Mouse (Mus musculus) embryonic stem cell, embryonic (primary cell): Measurements from ENCODE around the gene Ephb1.

Experiments used
- CTCF ChIA-PET, 4 experiments: fragments of 300-600 bp in 2 of 4; fragments of 350-600 bp in 2 of 4; sonication (Branson Sonifier 250); formaldehyde crosslinking; loops; one replicate each; lab custom pipeline; 2022; ENCODE audit warnings: inconsistent platforms in 2 of 4; lab: Charles Lee
- POLR2A ChIA-PET, 4 experiments: fragments of 300-600 bp in 2 of 4; fragments of 350-600 bp in 2 of 4; sonication (Branson Sonifier 250); formaldehyde crosslinking; loops; one replicate each; lab custom pipeline; 2022; ENCODE audit warnings: antibody characterized with exemption in 4 of 4, inconsistent platforms in 1 of 4; lab: Charles Lee

Gene Ephb1

GRCm38 (mm10) chr9:102353636-102354491 lies 629 bp downstream of the Ephb1 start:
- POLR2A ChIA-PET = interaction anchor here in 3 of 4 experiments (0.5 to 1.4 kb wide), 6 partner anchors 12 to 1102 kb away, joined by 3 to 5 read pairs (median 3); partner anchors contain the start of gene Ppp2r3a (in 1 of the 3)
- CTCF ChIA-PET = interaction anchor here (0.5 to 1.9 kb wide), 32 partner anchors 12 to 1774 kb away, joined by 3 to 17 read pairs (median 3); no protein-coding TSS in a partner anchor

- CTCF ChIA-PET = interaction anchor here in 3 of 4 experiments (0.5 to 1.9 kb wide), 4 partner anchors 121 to 737 kb away, joined by 3 to 4 read pairs (median 4); no protein-coding TSS in a partner anchor
- POLR2A ChIA-PET = interaction anchor here in 2 of 4 experiments (0.5 to 0.9 kb wide), 3 partner anchors 101 to 250 kb away, joined by 3 to 4 read pairs (median 3); no protein-coding TSS in a partner anchor
These were observed 1.3 kb downstream of the Ephb1 start for GRCm38 (mm10) chr9:102353056-102353635.

GRCm38 (mm10) chr9:102352186-102353055 lies 2.1 kb downstream of the Ephb1 start:
- CTCF ChIA-PET = no interaction called here
- POLR2A ChIA-PET = interaction anchor here in 1 of 4 experiments (0.6 to 0.9 kb wide), 2 partner anchors 189 to 249 kb away, joined by 3 read pairs; no protein-coding TSS in a partner anchor

- CTCF ChIA-PET = interaction anchor here in 1 of 4 experiments (0.6 kb wide), 1 partner anchor 158 kb away, joined by 4 read pairs; no protein-coding TSS in a partner anchor
- POLR2A ChIA-PET = no interaction called here
These were observed 2.8 kb downstream of the Ephb1 start for GRCm38 (mm10) chr9:102351721-102352120.

- CTCF ChIA-PET = interaction anchor here in 1 of 4 experiments (0.6 kb wide), 1 partner anchor 159 kb away, joined by 4 read pairs; no protein-coding TSS in a partner anchor
- POLR2A ChIA-PET = interaction anchor here in 1 of 4 experiments (1.1 kb wide), 1 partner anchor 89 kb away, joined by 3 read pairs; no protein-coding TSS in a partner anchor
These were observed 3.3 kb downstream of the Ephb1 start for GRCm38 (mm10) chr9:102351221-102351620.

- CTCF ChIA-PET = no interaction called here
These were observed 3.8 kb downstream of the Ephb1 start for GRCm38 (mm10) chr9:102350696-102351095.

GRCm38 (mm10) chr9:102350076-102350475 lies 4.4 kb downstream of the Ephb1 start:
- POLR2A ChIA-PET = interaction anchor here in 1 of 4 experiments (1.1 kb wide), 1 partner anchor 88 kb away, joined by 3 read pairs; no protein-coding TSS in a partner anchor
- CTCF ChIA-PET = no interaction called here

More at GRCm38 (mm10) chr9:102350696-102351095, 3.8 kb downstream of the Ephb1 start:
- POLR2A ChIA-PET = interaction anchor here in 2 of 4 experiments (0.6 to 1.1 kb wide), 2 partner anchors 89 to 134 kb away, joined by 3 to 4 read pairs; no protein-coding TSS in a partner anchor

GRCm38 (mm10) chr9:102346801-102347200 lies 7.7 kb downstream of the Ephb1 start:
- POLR2A ChIA-PET = no interaction called here
- CTCF ChIA-PET = interaction anchor here in 1 of 4 experiments (0.6 kb wide), 1 partner anchor 35 kb away, joined by 4 read pairs; no protein-coding TSS in a partner anchor

GRCm38 (mm10) chr9:102345474-102345873 lies 9.0 kb downstream of the Ephb1 start:
- ChIA-PET POLR2A (interaction anchor here in 1 of 4 experiments (0.7 kb wide), 1 partner anchor 892 kb away, joined by 3 read pairs; no protein-coding TSS in a partner anchor), CTCF (no interaction called here)

GRCm38 (mm10) chr9:102345047-102345446 lies 9.4 kb downstream of the Ephb1 start:
- POLR2A ChIA-PET = no interaction called here
- CTCF ChIA-PET = no interaction called here

- CTCF ChIA-PET = no interaction called here
- POLR2A ChIA-PET = no interaction called here
These were observed 10.2 kb downstream of the Ephb1 start for GRCm38 (mm10) chr9:102344086-102344930.

- POLR2A ChIA-PET = no interaction called here
- CTCF ChIA-PET = interaction anchor here in 2 of 4 experiments (0.5 to 0.6 kb wide), 2 partner anchors 121 to 206 kb away, joined by 4 read pairs; no protein-coding TSS in a partner anchor
These were observed 11.4 kb downstream of the Ephb1 start for GRCm38 (mm10) chr9:102343061-102343460.

- ChIA-PET CTCF (no interaction called here), POLR2A (interaction anchor here in 1 of 4 experiments (1.0 kb wide), 1 partner anchor 12 kb away, joined by 3 read pairs; the partner anchor contains the start of gene Ephb1)
These were observed 12.5 kb downstream of the Ephb1 start for GRCm38 (mm10) chr9:102342026-102342425.

GRCm38 (mm10) chr9:102340768-102341167 lies 13.7 kb downstream of the Ephb1 start:
- ChIA-PET CTCF (no interaction called here), POLR2A (no interaction called here)

GRCm38 (mm10) chr9:102335571-102336282 lies 18.8 kb downstream of the Ephb1 start:
- ChIA-PET CTCF (interaction anchor here in 2 of 4 experiments (0.6 to 0.7 kb wide), 2 partner anchors 114 to 1291 kb away, joined by 4 to 6 read pairs; no protein-coding TSS in a partner anchor), POLR2A (no interaction called here)

- POLR2A ChIA-PET = no interaction called here
- CTCF ChIA-PET = no interaction called here
These were observed 24.0 kb downstream of the Ephb1 start for GRCm38 (mm10) chr9:102330266-102331060.
